Mouse (Mus musculus) intestine, postnatal 0 days (tissue): ENCODE measurements at regions not wholly inside any gene's neighbourhood (a gene's known extent, or its start where the extent isn't known, plus 50 kb on each side); places are given as distances from the start of the nearest gene placed in this dataset.

ENCODE experiments used
- ATAC-seq: fragments of 200-750 bp; cut with Nextera tagmentation; 2 replicates; pipeline ENCODE4 v1.8.0; 2017; ENCODE audit warnings: mild to moderate bottlenecking, moderate TSS enrichment, moderate library complexity
- H3K27ac ChIP-seq: fragments of 300-500 bp; sonication (generic); 2 replicates; pipeline ENCODE4 v1.5.1; 2014; ENCODE audit warnings: mild to moderate bottlenecking, low read depth, low read length, moderate library complexity
- H3K27me3 ChIP-seq: fragments of 300-500 bp; sonication (generic); replicated peaks from 2 replicates; pipeline ENCODE4 v1.6.1; 2014; ENCODE audit warnings: low read length, mixed read lengths; ENCODE audit not compliant: control insufficient read depth, insufficient read depth
- H3K36me3 ChIP-seq: fragments of 300-500 bp; sonication (generic); 2 replicates; pipeline ENCODE4 v1.6.1; 2014; ENCODE audit warnings: mild to moderate bottlenecking, moderate library complexity; ENCODE audit not compliant: control insufficient read depth, insufficient read depth
- H3K4me1 ChIP-seq: fragments of 300-500 bp; sonication (generic); replicated peaks from 2 replicates; pipeline ENCODE4 v1.6.1; 2014; ENCODE audit warnings: antibody characterized with exemption, low read length, mixed read lengths; ENCODE audit not compliant: control insufficient read depth, insufficient read depth
- H3K4me2 ChIP-seq: fragments of 300-500 bp; sonication (generic); replicated peaks from 2 replicates; pipeline ENCODE4 v1.6.1; 2014; ENCODE audit warnings: low read depth, mild to moderate bottlenecking, moderate library complexity
- H3K4me3 ChIP-seq: fragments of 300-500 bp; sonication (generic); 2 replicates; pipeline ENCODE4 v1.5.1; 2014; ENCODE audit warnings: low read depth, low read length
- H3K9ac ChIP-seq: fragments of 300-500 bp; sonication (generic); 2 replicates; pipeline ENCODE4 v1.6.1; 2014; ENCODE audit warnings: mild to moderate bottlenecking, low read depth, low read length
- H3K9me3 ChIP-seq: fragments of 300-500 bp; sonication (generic); 2 replicates; pipeline ENCODE4 v1.6.1; 2016; ENCODE audit warnings: mixed run types; ENCODE audit not compliant: control insufficient read depth
- CTCF ChIP-seq: sonication (generic); IDR thresholded peaks from 2 replicates; pipeline ENCODE4 v1.5.1; 2016; ENCODE audit warnings: low read depth, mild to moderate bottlenecking, control low read depth, antibody characterized with exemption, moderate library complexity
- WGBS: fragments of 180-500 bp; shearing (Covaris S2); extraction: QIAGEN DNeasy Blood & Tissue Kit; methylation state at CpG from one replicate; pipeline ENCODE4 v1.1.7; 2014; 5-methylcytosine and 5-hydroxymethylcytosine counted together

GRCm38 (mm10) chr13:59952809-59953208 lies 129.9 kb upstream of the Tut7 start:
- H3K27ac ChIP-seq: no peak overlapping the region
- 57% methylated on average over 4 of the region's 4 CpGs for WGBS
- no peak for ATAC-seq
- no peaks in the 10 kb centered on the region for H3K27me3 ChIP-seq
- TF ChIP-seq CTCF: peak; percentile 44
- no peaks in the 10 kb centered on the region for H3K9me3 ChIP-seq
- H3K4me3 ChIP-seq: no peak overlapping the region
- H3K4me1 ChIP-seq: no peaks in the 10 kb centered on the region
- no peak overlapping the region for H3K9ac ChIP-seq
- H3K4me2 ChIP-seq: no peak overlapping the region
- H3K36me3 ChIP-seq: no peaks in the 10 kb centered on the region

GRCm38 (mm10) chr13:59952116-59952515 lies 129.2 kb upstream of the Tut7 start:
- no peak for ATAC-seq
- H3K27ac ChIP-seq: no peak overlapping the region
- no peak overlapping the region for H3K9ac ChIP-seq
- TF ChIP-seq CTCF: no peak
- H3K4me2 ChIP-seq: no peak overlapping the region
- 74% methylated on average over 3 of the region's 3 CpGs for WGBS
- H3K4me3 ChIP-seq: no peak overlapping the region
- H3K9me3 ChIP-seq: no peaks in the 10 kb centered on the region
- no peaks in the 10 kb centered on the region for H3K27me3 ChIP-seq
- H3K36me3 ChIP-seq: no peaks in the 10 kb centered on the region
- no peaks in the 10 kb centered on the region for H3K4me1 ChIP-seq

- Histone ChIP-seq H3K4me3 (no peak overlapping the region), H3K27me3 (no peaks in the 10 kb centered on the region), H3K9me3 (no peaks in the 10 kb centered on the region), H3K36me3 (no peaks in the 10 kb centered on the region), H3K4me1 (no peaks in the 10 kb centered on the region), H3K27ac (no peak overlapping the region), H3K9ac (no peak overlapping the region), H3K4me2 (no peak overlapping the region)
- WGBS: 70% methylated on average over 3 of the region's 3 CpGs
- TF ChIP-seq CTCF: no peak
- 0 out of 2 replicates have a peak, but pooled peaks have one; percentile 38 for ATAC-seq
These were observed 127.3 kb upstream of the Tut7 start for GRCm38 (mm10) chr13:59950281-59950680.

- WGBS: 89% methylated on average over 6 of the region's 6 CpGs
These were observed 126.5 kb upstream of the Tut7 start for GRCm38 (mm10) chr13:59949471-59949870.

GRCm38 (mm10) chr13:59948496-59949138 lies 125.7 kb upstream of the Tut7 start:
- no peaks in the 10 kb centered on the region for H3K36me3 ChIP-seq
- H3K27ac ChIP-seq: no peak overlapping the region
- WGBS: 73% methylated on average over 15 of the region's 15 CpGs
- no peak overlapping the region for H3K9ac ChIP-seq
- no peak overlapping the region for H3K4me3 ChIP-seq
- H3K4me1 ChIP-seq: no peaks in the 10 kb centered on the region
- no peak for ATAC-seq
- TF ChIP-seq CTCF: no peak
- H3K27me3 ChIP-seq: no peaks in the 10 kb centered on the region
- no peak overlapping the region for H3K4me2 ChIP-seq
- no peaks in the 10 kb centered on the region for H3K9me3 ChIP-seq

More at GRCm38 (mm10) chr13:59949471-59949870, 126.5 kb upstream of the Tut7 start:
- no peaks in the 10 kb centered on the region for H3K36me3 ChIP-seq
- H3K9me3 ChIP-seq: no peaks in the 10 kb centered on the region
- no peak overlapping the region for H3K9ac ChIP-seq
- H3K4me2 ChIP-seq: no peak overlapping the region
- no peak overlapping the region for H3K27ac ChIP-seq
- no peaks in the 10 kb centered on the region for H3K27me3 ChIP-seq
- no peak for TF ChIP-seq CTCF
- H3K4me3 ChIP-seq: no peak overlapping the region
- H3K4me1 ChIP-seq: no peaks in the 10 kb centered on the region
- no peak for ATAC-seq

GRCm38 (mm10) chr13:59947461-59947860 lies 124.5 kb upstream of the Tut7 start:
- no peaks in the 10 kb centered on the region for H3K27me3 ChIP-seq
- H3K9me3 ChIP-seq: no peaks in the 10 kb centered on the region
- H3K36me3 ChIP-seq: no peaks in the 10 kb centered on the region
- no peak overlapping the region for H3K4me3 ChIP-seq
- no peak overlapping the region for H3K27ac ChIP-seq
- ATAC-seq: no peak
- no peak for TF ChIP-seq CTCF
- no peak overlapping the region for H3K4me2 ChIP-seq
- no peak overlapping the region for H3K9ac ChIP-seq
- WGBS: 62% methylated on average over 5 of the region's 5 CpGs
- H3K4me1 ChIP-seq: no peaks in the 10 kb centered on the region
